Mouse (Mus musculus) heart, postnatal 14 days (tissue): Measurements from ENCODE around the gene Camk2b. TPM values are rescaled to one million over a fixed set of nuclear protein-coding genes. Genes with fewer than 3 reads are reported as not detected.

ENCODE experiments used
- DNase-seq, 2 experiments: peaks; one replicate each; pipeline ENCODE4 v3.0.0; 2021 to 2022
- intact Hi-C: fragments of 180-260 bp; cut with DNase I; formaldehyde crosslinking; loops from one replicate; pipeline ENCODE4 v1.15.1; 2025
- total RNA-seq, 2 experiments: library from RNA; stranded (reverse); gene quantifications; 2 replicates each; pipeline ENCODE4 v1.2.3; 2021

Gene Camk2b
- total RNA-seq, 2 experiments from 2014 or later = 8.6 TPM

GRCm38 (mm10) chr11:6059162-6059561 is 7.0 kb downstream of the Camk2b start:
- DNase-seq = no peak
- intact Hi-C loops = no loop called here

- DNase-seq = no peak
- intact Hi-C loops = no loop called here
Observed at GRCm38 (mm10) chr11:6053386-6053785, 12.8 kb downstream of the Camk2b start.

- intact Hi-C loops = no loop called here
- no peak for DNase-seq
Observed at GRCm38 (mm10) chr11:6050066-6050560, 16.0 kb downstream of the Camk2b start.

GRCm38 (mm10) chr11:6048208-6048607 is 18.0 kb downstream of the Camk2b start:
- no peak for DNase-seq
- intact Hi-C loops = no loop called here

GRCm38 (mm10) chr11:6038929-6039328 is 27.2 kb downstream of the Camk2b start:
- no peak for DNase-seq
- intact Hi-C loops = no loop called here

- intact Hi-C loops = no loop called here
- DNase-seq = no peak
Observed at GRCm38 (mm10) chr11:6037686-6038085, 28.5 kb downstream of the Camk2b start.

GRCm38 (mm10) chr11:6037198-6037597 is 29.0 kb downstream of the Camk2b start:
- intact Hi-C loops = no loop called here
- no peak for DNase-seq

- intact Hi-C loops = no loop called here
- peak in 1 of 2 experiments; percentile 35 for DNase-seq
Observed at GRCm38 (mm10) chr11:6036477-6036876, 29.7 kb downstream of the Camk2b start.

GRCm38 (mm10) chr11:6035521-6035920 is 30.6 kb downstream of the Camk2b start:
- DNase-seq = no peak
- intact Hi-C loops = no loop called here

- intact Hi-C loops = no loop called here
- no peak for DNase-seq
Observed at GRCm38 (mm10) chr11:6034740-6035139, 31.4 kb downstream of the Camk2b start.

GRCm38 (mm10) chr11:6033801-6034200 is 32.4 kb downstream of the Camk2b start:
- intact Hi-C loops = no loop called here
- no peak for DNase-seq

- intact Hi-C loops = no loop called here
- DNase-seq = peak; percentile 52 to 74
Observed at GRCm38 (mm10) chr11:6033147-6033546, 33.0 kb downstream of the Camk2b start.

- peak; percentile 70 to 81 for DNase-seq
- intact Hi-C loops = no loop called here
Observed at GRCm38 (mm10) chr11:6030650-6031049, 35.5 kb downstream of the Camk2b start.

GRCm38 (mm10) chr11:6029790-6030189 is 36.4 kb downstream of the Camk2b start:
- intact Hi-C loops = no loop called here

GRCm38 (mm10) chr11:6028911-6029310 is 37.3 kb downstream of the Camk2b start:
- intact Hi-C loops = no loop called here

More at GRCm38 (mm10) chr11:6029790-6030189, 36.4 kb downstream of the Camk2b start:
- DNase-seq = no peak

GRCm38 (mm10) chr11:6026361-6026760 is 39.8 kb downstream of the Camk2b start:
- DNase-seq = peak; percentile 52 to 72
- intact Hi-C loops = loop anchor here (1.0 kb wide), 1 partner anchor 30 kb away; no protein-coding TSS in a partner anchor

More at GRCm38 (mm10) chr11:6028911-6029310, 37.3 kb downstream of the Camk2b start:
- no peak for DNase-seq

- intact Hi-C loops = no loop called here
- DNase-seq = no peak
Observed at GRCm38 (mm10) chr11:6024923-6025652, 41.1 kb downstream of the Camk2b start.

- intact Hi-C loops = no loop called here
- no peak for DNase-seq
Observed at GRCm38 (mm10) chr11:6020897-6021839, 45.0 kb downstream of the Camk2b start.

- no peak for DNase-seq
- intact Hi-C loops = no loop called here
Observed at GRCm38 (mm10) chr11:6020360-6020759, 45.8 kb downstream of the Camk2b start.

- intact Hi-C loops = no loop called here
- DNase-seq = no peak
Observed at GRCm38 (mm10) chr11:6018218-6019010, 47.7 kb downstream of the Camk2b start.
